27 mouse cellular contexts compared by ENCODE assay signal in genomic region chr7:141822582-141823261, GRCm38 (mm10). TPM values are rescaled to one million over a fixed set of nuclear protein-coding genes. Genes with fewer than 3 reads are reported as not detected.
DNase-seq lines count a peak whose midpoint lies in the region; ATAC-seq and TF ChIP-seq lines count a peak whose summit lies in the region.
"Had no signal": no experiment of that assay in that cellular context is flagged by ENCODE, and none has a peak within 500 bp of the region (broad histone marks: within the 10 kb centered on the region; RNA-seq: fewer than 3 reads in every experiment).

No protein-coding gene starts in this region.

- no peaks in the 10 kb centered on the region for H3K27me3 ChIP-seq in lung, postnatal 0 days (replicated peaks; ENCODE audit: insufficient read depth, low read length)
- H3K27me3 ChIP-seq in embryonic facial prominence, embryonic 14.5 days (replicated peaks; ENCODE audit: control insufficient read depth, insufficient read depth, low read length): no peaks in the 10 kb centered on the region
- H3K27me3 ChIP-seq: forebrain, embryonic 15.5 days; hindbrain, embryonic 15.5 days had no signal

- no peak for TF ChIP-seq EP300 in lung, postnatal 0 days (IDR thresholded peaks at IDR 0.05)

- no peak overlapping the region for H3K4me2 ChIP-seq in lung, postnatal 0 days (replicated peaks; ENCODE audit: low read depth, low read length)
- no peak overlapping the region for H3K4me2 ChIP-seq in embryonic facial prominence, embryonic 14.5 days (ENCODE audit: low read depth, low read length)
- H3K4me2 ChIP-seq: forebrain, embryonic 15.5 days; heart, embryonic 13.5 days; hindbrain, embryonic 15.5 days had no signal

- no peak overlapping the region for H3K27ac ChIP-seq in lung, postnatal 0 days (ENCODE audit: low read length)
- no peak overlapping the region for H3K27ac ChIP-seq in embryonic facial prominence, embryonic 14.5 days (replicated peaks; ENCODE audit: low read depth, low read length)
- no peak overlapping the region for H3K27ac ChIP-seq in gastrocnemius, adult 2 months
- H3K27ac ChIP-seq: forebrain, embryonic 15.5 days; heart, embryonic 13.5 days; hindbrain, embryonic 15.5 days had no signal

- H3K4me3 ChIP-seq in lung, postnatal 0 days (ENCODE audit: low read depth, low read length): no peak overlapping the region
- no peak overlapping the region for H3K4me3 ChIP-seq in embryonic facial prominence, embryonic 14.5 days (ENCODE audit: low read depth, low read length)
- no peak overlapping the region for H3K4me3 ChIP-seq in gastrocnemius, adult 2 months
- H3K4me3 ChIP-seq: forebrain, embryonic 15.5 days; heart, embryonic 13.5 days; hindbrain, embryonic 15.5 days had no signal

- 37% methylated on average over 4 of the region's 4 CpGs for WGBS in lung, postnatal 0 days
- WGBS in embryonic facial prominence, embryonic 14.5 days: 29% methylated on average over 4 of the region's 4 CpGs

- H3K36me3 ChIP-seq in lung, postnatal 0 days (ENCODE audit: insufficient read depth, low read length): no peaks in the 10 kb centered on the region
- H3K36me3 ChIP-seq in embryonic facial prominence, embryonic 14.5 days (ENCODE audit: control insufficient read depth, insufficient read depth, low read length): no peaks in the 10 kb centered on the region
- H3K36me3 ChIP-seq: forebrain, embryonic 15.5 days; heart, embryonic 13.5 days; hindbrain, embryonic 15.5 days had no signal

- no peaks in the 10 kb centered on the region for H3K9me3 ChIP-seq in lung, postnatal 0 days (ENCODE audit: low read length)
- H3K9me3 ChIP-seq in embryonic facial prominence, embryonic 14.5 days (ENCODE audit: control insufficient read depth, low read length): no peaks in the 10 kb centered on the region
- H3K9me3 ChIP-seq: forebrain, embryonic 15.5 days; heart, embryonic 13.5 days; hindbrain, embryonic 15.5 days had no signal

- H3K9ac ChIP-seq in lung, postnatal 0 days (replicated peaks; ENCODE audit: low read depth): no peak overlapping the region
- no peak overlapping the region for H3K9ac ChIP-seq in embryonic facial prominence, embryonic 14.5 days (ENCODE audit: low read depth, low read length)
- H3K9ac ChIP-seq: forebrain, embryonic 15.5 days; heart, embryonic 13.5 days; hindbrain, embryonic 15.5 days; liver, postnatal 0 days had no signal

- DNase-seq in frontal cortex, adult 2 months (ENCODE audit: extremely low spot score in 1 of 2, low spot score in 1 of 2): no peak
- peak; percentile 11 for DNase-seq in lung, postnatal 0 days (ENCODE audit: low spot score)
- DNase-seq in lung, adult 18-20 months: no peak
- DNase-seq in embryonic facial prominence, embryonic 14.5 days (ENCODE audit: low spot score): peak; percentile 77
- peak; percentile 9 for DNase-seq in telencephalon, adult 2 months (ENCODE audit: low read depth, low spot score)
- DNase-seq in gastrocnemius, adult 2 months: no peak
- DNase-seq: B cell, adult 2 months; cerebellum, adult 9-10 months; heart, adult 11 months; heart, postnatal 36 days; kidney, adult 11 months; kidney, postnatal 10 days; liver, postnatal 0 days; lung, postnatal 36 days; right cerebral cortex, adult 18-20 months had no signal

- intact Hi-C loops in gastrocnemius, adult 2 months (cut with DNase I): no loop called here

- peak; percentile 44; the same call in 1 of the 2 replicates for ATAC-seq in frontal cortex, adult (ENCODE audit: low TSS enrichment)
- no peak for ATAC-seq in lung, postnatal 0 days
- ATAC-seq in embryonic facial prominence, embryonic 14.5 days (ENCODE audit: low read depth): peak; percentile 70
- ATAC-seq: forebrain, embryonic 15.5 days; liver, postnatal 0 days had no signal

- H3K4me1 ChIP-seq in lung, postnatal 0 days (ENCODE audit: insufficient read depth, low read depth, low read length): no peaks in the 10 kb centered on the region
- peaks cover 9% of the 10 kb centered on the region; the same call in 1 of the 2 replicates for H3K4me1 ChIP-seq in embryonic facial prominence, embryonic 14.5 days (ENCODE audit: control insufficient read depth, insufficient read depth, low read length)
- H3K4me1 ChIP-seq: heart, embryonic 13.5 days had no signal

- no peak for TF ChIP-seq CTCF in lung, postnatal 0 days (IDR thresholded peaks at IDR 0.05)
- no peak for TF ChIP-seq CTCF in gastrocnemius, adult 2 months (IDR thresholded peaks at IDR 0.05)

RNA-seq across cellular contexts. Expression of gene Muc5b, which starts 16.1 kb away (rescaled TPM):
- polyA plus RNA-seq in frontal cortex, adult 2 months (2012; rRNA removed): 0.02 and 0.06 TPM in 2 replicates
- 0.80 and 1.5 TPM in 2 replicates for polyA plus RNA-seq in lung, postnatal 0 days (2015; fragmentation: Nextera tagmentation; extraction: Ambion mirVana)
- polyA plus RNA-seq in embryonic facial prominence, embryonic 14.5 days (2014; fragmentation: Nextera tagmentation; extraction: Ambion mirVana): 0.07 and 0.17 TPM in 2 replicates
- not detected for total RNA-seq in gastrocnemius, adult 2 months (2021)
- total RNA-seq: adrenal gland, postnatal 4 days; gastrocnemius, adult 8-10 months; heart, postnatal 36 days; layer of hippocampus, adult 18-20 months; layer of hippocampus, postnatal 25 days; left cerebral cortex, postnatal 10 days; liver, adult 2 months had no signal
- polyA plus RNA-seq: liver, adult 2 months; liver, postnatal 0 days; neural tube, embryonic 11.5 days; urinary bladder, adult 2 months had no signal

RNA-seq across cellular contexts. Expression of gene Muc5ac, which starts 34.0 kb away (rescaled TPM):
- 0.02 TPM in 1 of 2 replicates, not detected in the other for polyA plus RNA-seq in frontal cortex, adult 2 months (2012; rRNA removed)
- polyA plus RNA-seq in lung, postnatal 0 days (2015; fragmentation: Nextera tagmentation; extraction: Ambion mirVana): 0.30 and 0.52 TPM in 2 replicates
- 0.03 and 0.04 TPM in 2 replicates for polyA plus RNA-seq in embryonic facial prominence, embryonic 14.5 days (2014; fragmentation: Nextera tagmentation; extraction: Ambion mirVana)
- not detected for total RNA-seq in gastrocnemius, adult 2 months (2021)
- total RNA-seq: adrenal gland, postnatal 4 days; gastrocnemius, adult 8-10 months; heart, postnatal 36 days; layer of hippocampus, adult 18-20 months; layer of hippocampus, postnatal 25 days; left cerebral cortex, postnatal 10 days; liver, adult 2 months had no signal
- polyA plus RNA-seq: forebrain, embryonic 15.5 days; heart, embryonic 13.5 days; hindbrain, embryonic 15.5 days; liver, postnatal 0 days; neural tube, embryonic 11.5 days; urinary bladder, adult 2 months had no signal

Comparison
In these comparisons a context has a peak if more than half of its experiments do, and no peak if none do; other contexts are left out.
1. DNase-seq: peak in lung, postnatal 0 days (single experiment), embryonic facial prominence, embryonic 14.5 days (single experiment) and telencephalon, adult 2 months (single experiment); none in frontal cortex, adult 2 months (0 of 2), lung, adult 18-20 months (0 of 2) and gastrocnemius, adult 2 months (single experiment).